Mouse (Mus musculus) adrenal gland, postnatal 4 days (tissue): ENCODE measurements around the gene Mtpn. TPM values are rescaled to one million over a fixed set of nuclear protein-coding genes. Genes with fewer than 3 reads are reported as not detected.

ENCODE experiments used
- microRNA-seq: library from miRNA; unstranded; fragments of <30 nt; microRNA quantifications from one replicate; pipeline ENCODE4 v1.2.0, GENCODE M21; 2021
- total RNA-seq, 2 experiments: library from RNA; stranded (reverse); gene quantifications; 2 replicates each; pipeline ENCODE4 v1.2.3; 2021

Gene Mtpn
- total RNA-seq, 2 experiments from 2014 or later: 119 to 125 TPM

Small RNA genes within 50 kb of the gene (microRNA-seq; reads per million reads assigned to microRNA genes)
- gene Gm23053: not detected

Other genes starting within 250 kb of the Mtpn start
- under 1 TPM; 0.45 to 0.62 TPM for gene Slc13a4, start 231.8 kb downstream of the Mtpn start, total RNA-seq
- 1 to 10 TPM in 1 of 2 experiments, under 1 TPM in 1; 0.68 to 1.3 TPM for gene Fam180a, start 213.7 kb downstream of the Mtpn start, total RNA-seq